Mouse (Mus musculus): ENCODE measurements at regions not wholly inside any gene's neighbourhood (a gene's known extent, or its start where the extent isn't known, plus 50 kb on each side); places are given as distances from the start of the nearest gene placed in this dataset.

GRCm38 (mm10) chr3:118485966-118486365, 76.0 kb upstream of the Dpyd start:
- TF ChIP-seq CTCF (conservative IDR thresholded peaks at IDR 0.05; ENCODE audit: low read length) (no peak), NANOG (IDR thresholded peaks at IDR 0.05; ENCODE audit: borderline replicate concordance, low read length) (no peak)

All from E14TG2a.4 (cell line).